Mouse (Mus musculus): ENCODE measurements at regions not wholly inside any gene's neighbourhood (a gene's known extent, or its start where the extent isn't known, plus 50 kb on each side); places are given as distances from the start of the nearest gene placed in this dataset.

DNA sequence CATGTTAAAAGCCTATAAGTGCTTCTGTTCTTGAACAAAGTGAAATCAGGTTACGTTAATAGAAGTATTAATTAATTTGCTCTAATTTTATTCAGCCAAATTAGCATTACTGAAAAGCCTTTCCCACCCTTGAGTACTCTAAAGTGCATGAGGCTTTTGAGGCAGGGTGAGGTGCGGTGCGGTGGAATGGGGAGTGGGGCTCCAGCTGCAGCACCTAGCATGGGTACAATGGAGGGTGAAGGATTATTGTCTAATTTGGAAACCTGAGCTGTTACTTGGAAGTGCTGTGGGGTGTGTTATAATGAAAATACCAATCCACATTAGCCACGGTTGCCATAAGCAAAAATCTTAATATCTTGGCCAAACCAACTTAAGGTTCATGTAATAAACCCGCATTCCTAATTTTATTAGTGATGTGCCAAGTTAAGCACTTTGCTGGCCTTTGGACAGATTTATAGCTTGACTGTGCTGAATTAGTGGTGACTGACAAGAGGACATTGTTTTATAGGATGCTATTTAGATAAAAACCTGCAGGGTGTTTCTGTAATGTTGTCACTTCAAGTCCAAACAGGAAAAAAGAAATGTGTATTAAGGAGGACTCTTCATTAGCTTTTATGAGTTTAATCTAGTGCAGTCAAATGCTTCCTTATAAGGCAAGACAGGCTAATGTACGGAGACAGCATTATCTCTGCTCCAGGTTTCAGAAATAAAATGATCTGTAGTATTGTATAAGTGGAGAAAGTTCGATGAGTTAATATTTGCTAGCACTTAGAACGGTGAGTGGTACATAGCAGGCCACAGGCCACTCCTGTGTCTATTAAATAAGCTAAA is 382.2 kb downstream of the Lmo4 start:
- DNase-seq (ENCODE audit: extremely low spot score in 1 of 2, low spot score in 2 of 2) = no peak
- H3K4me3 ChIP-seq = no peak overlapping the region
- TF ChIP-seq CTCF (IDR thresholded peaks at IDR 0.05) = no peak
- intact Hi-C loops (cut with DNase I) = no loop called here
- no peak overlapping the region for H3K27ac ChIP-seq

DNA sequence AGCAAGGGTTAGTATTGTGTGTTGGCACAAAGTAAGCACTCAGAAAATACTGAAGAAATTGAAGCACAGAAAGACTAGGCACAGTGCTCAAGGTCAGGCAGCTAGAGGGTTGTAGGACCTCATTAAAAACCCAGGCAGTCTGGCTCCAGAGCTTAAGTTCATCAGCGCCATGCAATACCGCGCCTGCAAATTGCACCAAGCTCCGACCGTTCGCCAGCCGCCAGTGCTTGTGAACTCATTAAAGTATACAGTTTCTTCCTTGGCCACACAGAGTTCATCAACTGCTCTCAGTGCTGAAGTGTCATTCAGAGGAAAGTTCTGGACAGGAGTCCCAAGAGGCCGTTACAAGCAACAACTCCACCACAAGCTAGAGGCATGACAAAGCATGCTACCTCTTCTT is 397.5 kb downstream of the Lmo4 start:
- no peak for TF ChIP-seq CTCF (IDR thresholded peaks at IDR 0.05)

DNA sequence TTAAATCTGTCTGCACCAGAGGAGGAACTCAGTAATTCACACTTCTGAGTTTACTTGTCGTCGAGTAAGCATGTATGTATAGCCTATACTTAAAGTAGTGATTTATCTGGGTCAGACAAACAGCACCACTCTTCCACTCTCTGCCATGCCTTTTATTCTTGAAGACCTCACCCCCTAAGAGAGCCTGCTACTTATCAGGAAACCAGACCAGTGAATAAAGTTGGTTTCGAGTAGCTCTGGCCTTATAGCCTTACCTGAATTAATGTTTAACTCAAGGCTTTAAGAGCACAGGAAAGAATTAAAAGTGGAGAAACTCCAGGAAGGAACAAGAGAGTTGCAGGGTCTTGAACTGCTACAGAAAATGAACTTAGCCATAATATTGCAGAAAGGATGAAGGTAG is 398.1 kb downstream of the Lmo4 start:
- intact Hi-C loops (cut with DNase I) = no loop called here
- TF ChIP-seq CTCF (IDR thresholded peaks at IDR 0.05) = no peak
- no peak for DNase-seq (ENCODE audit: extremely low spot score in 1 of 2, low spot score in 2 of 2)

More for the DNA sequence above, 397.5 kb downstream of the Lmo4 start:
- no peak overlapping the region for H3K27ac ChIP-seq
- intact Hi-C loops (cut with DNase I) = no loop called here
- H3K4me3 ChIP-seq = no peak overlapping the region
- DNase-seq (ENCODE audit: extremely low spot score in 1 of 2, low spot score in 2 of 2) = no peak

DNA sequence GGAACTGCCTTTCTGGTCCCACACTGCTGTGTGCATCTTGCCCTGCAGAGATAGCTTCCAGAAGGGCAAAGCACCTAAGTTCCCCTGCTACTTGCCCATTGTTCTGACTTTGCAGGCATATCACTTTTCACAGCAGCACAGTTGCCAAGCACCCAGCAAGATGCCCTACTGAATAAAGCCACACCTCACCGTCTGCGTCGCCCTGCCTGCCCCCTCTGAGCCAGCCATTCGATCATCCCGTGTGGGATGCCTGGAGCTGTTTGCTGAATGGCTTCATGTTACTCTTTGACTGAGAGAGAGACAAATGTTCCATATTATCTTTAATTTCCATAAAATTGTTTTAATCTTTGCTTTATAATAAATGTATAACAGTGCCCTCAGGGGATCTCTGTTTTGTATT is 407.2 kb downstream of the Lmo4 start:
- Histone ChIP-seq H3K27ac (no peak overlapping the region), H3K4me3 (no peak overlapping the region)
- no peak for DNase-seq (ENCODE audit: extremely low spot score in 1 of 2, low spot score in 2 of 2)
- intact Hi-C loops (cut with DNase I) = no loop called here
- TF ChIP-seq CTCF (IDR thresholded peaks at IDR 0.05) = no peak

More for the DNA sequence above, 398.1 kb downstream of the Lmo4 start:
- H3K27ac ChIP-seq = no peak overlapping the region
- H3K4me3 ChIP-seq = no peak overlapping the region

DNA sequence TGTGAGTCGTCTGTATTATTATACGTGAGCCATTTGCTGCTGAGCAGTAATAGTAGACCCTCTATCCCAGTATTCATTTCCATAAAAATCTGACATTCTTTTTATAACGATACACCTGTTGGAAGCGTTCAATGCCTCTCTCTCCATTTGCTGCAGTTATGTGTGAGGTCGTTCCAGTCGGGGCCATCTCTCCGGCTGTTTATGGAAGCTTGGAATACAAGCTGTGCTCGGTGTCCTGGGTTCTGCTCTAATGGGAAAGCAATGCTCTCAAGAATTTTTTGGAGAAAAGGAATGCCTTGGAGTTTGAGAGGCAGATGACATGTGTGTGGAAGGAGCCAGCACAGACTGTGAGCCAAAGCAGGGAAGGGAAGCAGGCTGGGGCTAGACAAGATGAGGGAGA is 414.1 kb downstream of the Lmo4 start:
- no peak overlapping the region for H3K27ac ChIP-seq
- TF ChIP-seq CTCF (IDR thresholded peaks at IDR 0.05) = no peak
- H3K4me3 ChIP-seq = no peak overlapping the region
- intact Hi-C loops (cut with DNase I) = no loop called here
- no peak for DNase-seq (ENCODE audit: extremely low spot score in 1 of 2, low spot score in 2 of 2)

DNA sequence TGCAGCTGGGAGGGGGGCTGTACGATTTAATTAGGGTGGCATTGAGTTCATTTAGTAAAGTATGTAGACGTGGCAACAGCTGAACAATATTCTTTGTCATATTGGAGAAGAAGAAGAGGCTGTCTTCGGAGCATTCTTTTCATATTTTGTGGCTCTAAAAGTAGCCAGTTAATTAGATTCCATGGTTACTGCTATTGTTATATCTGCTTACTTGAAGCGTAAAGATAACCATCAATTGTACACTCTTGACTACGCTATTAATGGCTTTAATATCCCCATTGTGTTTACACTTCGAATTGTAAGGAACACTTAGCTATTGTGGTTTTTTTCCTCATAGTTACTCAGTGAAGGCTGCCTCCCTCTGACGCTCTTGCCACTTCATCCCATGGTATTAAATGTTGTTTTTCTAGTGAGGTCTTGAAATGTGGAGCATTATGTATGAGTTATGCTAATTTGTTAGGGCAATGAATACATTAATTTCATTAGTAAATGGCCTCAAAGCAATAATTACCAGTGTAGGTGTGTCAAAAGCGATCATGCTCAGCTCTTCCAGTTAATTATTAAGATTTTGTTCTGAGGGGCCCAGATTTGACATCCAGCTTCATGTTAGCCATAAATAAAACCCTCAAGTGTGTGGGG is 415.0 kb downstream of the Lmo4 start:
- intact Hi-C loops (cut with DNase I) = no loop called here
- DNase-seq (ENCODE audit: extremely low spot score in 1 of 2, low spot score in 2 of 2) = no peak
- TF ChIP-seq CTCF (IDR thresholded peaks at IDR 0.05) = no peak
- Histone ChIP-seq H3K4me3 (no peak overlapping the region), H3K27ac (no peak overlapping the region)

DNA sequence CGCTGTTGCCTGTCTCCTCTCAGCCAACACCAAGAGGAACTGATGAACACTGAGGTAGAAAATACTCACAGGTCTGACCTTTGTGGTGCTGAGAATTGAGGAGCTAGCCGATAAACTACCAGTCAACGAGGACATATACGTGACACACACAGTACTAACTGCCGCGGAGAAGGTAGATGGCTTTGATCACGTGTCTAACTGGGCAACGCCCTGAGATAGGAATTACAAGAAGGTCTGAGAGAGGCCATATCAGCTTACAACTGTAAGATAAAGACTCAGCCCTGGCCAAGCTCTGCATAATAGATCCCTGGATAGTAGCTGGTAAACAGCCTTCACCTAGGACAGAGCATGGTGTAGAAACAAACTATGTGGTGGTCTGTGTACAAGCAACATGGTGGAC is 418.1 kb downstream of the Lmo4 start:
- H3K27ac ChIP-seq = no peak overlapping the region
- intact Hi-C loops (cut with DNase I) = no loop called here
- DNase-seq (ENCODE audit: extremely low spot score in 1 of 2, low spot score in 2 of 2) = no peak
- no peak for TF ChIP-seq CTCF (IDR thresholded peaks at IDR 0.05)
- no peak overlapping the region for H3K4me3 ChIP-seq

DNA sequence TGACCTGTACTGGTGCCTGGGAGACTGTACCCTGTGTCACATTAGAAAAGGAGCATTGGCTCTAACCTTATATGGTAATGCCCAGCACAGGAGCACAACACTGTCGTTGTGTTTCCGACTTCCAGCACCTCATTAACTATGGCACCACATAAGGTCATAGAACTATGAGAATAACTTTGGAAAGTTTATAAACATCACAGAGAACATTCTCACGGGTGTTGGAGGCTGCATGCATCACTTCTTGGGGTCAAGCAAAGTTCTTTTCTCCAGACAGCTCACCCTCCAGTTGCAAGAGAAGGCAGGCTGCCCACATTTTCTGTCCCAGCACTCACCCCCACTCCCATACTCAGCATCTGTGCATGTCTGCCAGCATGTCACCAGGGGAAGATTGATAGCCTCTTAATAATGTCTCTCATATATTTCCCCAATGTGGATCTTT is 420.6 kb downstream of the Lmo4 start:
- no peak for DNase-seq (ENCODE audit: extremely low spot score in 1 of 2, low spot score in 2 of 2)
- no peak for TF ChIP-seq CTCF (IDR thresholded peaks at IDR 0.05)
- Histone ChIP-seq H3K4me3 (no peak overlapping the region), H3K27ac (no peak overlapping the region)
- intact Hi-C loops (cut with DNase I) = no loop called here

DNA sequence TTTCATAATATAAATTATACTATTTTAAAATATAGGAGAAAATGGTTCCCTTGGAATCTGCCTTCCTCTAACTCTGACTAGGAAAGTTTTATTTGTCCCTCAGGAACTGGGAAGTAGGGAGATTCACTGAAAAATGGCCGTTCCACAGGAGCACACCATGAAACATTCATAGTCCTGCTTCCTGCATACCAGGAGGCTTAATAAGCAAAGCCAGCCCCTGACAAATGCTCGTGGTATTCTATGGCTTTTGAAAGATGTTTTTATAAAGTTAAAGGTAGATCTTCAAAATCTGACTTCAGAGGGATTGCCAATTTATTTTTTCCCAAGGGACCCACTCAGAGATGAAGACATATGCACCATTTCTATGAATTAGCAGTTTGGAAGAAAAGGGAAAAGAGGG is 426.9 kb downstream of the Lmo4 start:
- Histone ChIP-seq H3K4me3 (no peak overlapping the region), H3K27ac (no peak overlapping the region)
- no peak for TF ChIP-seq CTCF (IDR thresholded peaks at IDR 0.05)
- DNase-seq (ENCODE audit: extremely low spot score in 1 of 2, low spot score in 2 of 2) = no peak
- intact Hi-C loops (cut with DNase I) = no loop called here

DNA sequence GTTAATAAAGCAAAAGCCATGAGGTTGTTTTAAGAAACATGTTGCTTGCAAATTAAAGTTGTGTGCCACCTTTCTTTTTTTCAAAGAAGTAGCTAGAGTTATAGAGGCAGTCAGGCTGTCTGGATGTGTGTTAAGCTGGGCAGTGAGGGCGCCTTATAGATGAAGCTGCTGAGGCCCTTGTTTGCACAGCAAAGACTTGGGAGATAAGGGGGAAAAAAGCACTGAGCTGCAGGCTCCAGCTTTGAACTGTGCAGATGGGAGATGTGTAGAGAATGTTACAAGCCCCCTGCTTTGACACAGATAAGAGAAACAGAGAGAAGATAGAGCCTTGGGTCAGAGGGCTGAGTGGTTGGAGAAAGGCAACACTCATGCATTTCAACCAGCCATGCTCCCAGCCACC is 445.7 kb downstream of the Lmo4 start:
- no peak for DNase-seq (ENCODE audit: extremely low spot score in 1 of 2, low spot score in 2 of 2)
- intact Hi-C loops (cut with DNase I) = no loop called here
- H3K27ac ChIP-seq = no peak overlapping the region

DNA sequence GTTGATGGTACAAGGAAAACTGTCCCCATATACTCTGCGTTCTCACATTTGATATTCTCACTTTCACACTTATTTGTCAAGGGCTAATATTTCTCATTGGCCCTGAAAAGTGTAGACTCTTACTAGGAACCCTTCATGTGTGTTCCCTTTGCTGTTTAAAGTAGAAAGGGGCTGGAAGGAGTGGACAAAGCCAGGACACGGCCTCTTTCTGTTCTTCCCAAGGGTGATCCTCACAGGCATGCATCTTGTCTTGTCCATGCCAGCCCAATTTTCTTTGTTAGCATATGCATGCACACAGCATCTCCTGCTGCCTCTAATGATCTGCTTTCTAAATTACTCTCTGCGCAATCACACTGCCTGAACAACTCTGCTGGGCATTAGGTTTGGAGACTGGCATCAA is 451.8 kb downstream of the Lmo4 start:
- no peak for TF ChIP-seq CTCF (IDR thresholded peaks at IDR 0.05)
- DNase-seq (ENCODE audit: extremely low spot score in 1 of 2, low spot score in 2 of 2) = no peak
- no peak overlapping the region for H3K27ac ChIP-seq
- intact Hi-C loops (cut with DNase I) = no loop called here
- H3K4me3 ChIP-seq = no peak overlapping the region

More for the DNA sequence above, 445.7 kb downstream of the Lmo4 start:
- no peak overlapping the region for H3K4me3 ChIP-seq
- no peak for TF ChIP-seq CTCF (IDR thresholded peaks at IDR 0.05)

DNA sequence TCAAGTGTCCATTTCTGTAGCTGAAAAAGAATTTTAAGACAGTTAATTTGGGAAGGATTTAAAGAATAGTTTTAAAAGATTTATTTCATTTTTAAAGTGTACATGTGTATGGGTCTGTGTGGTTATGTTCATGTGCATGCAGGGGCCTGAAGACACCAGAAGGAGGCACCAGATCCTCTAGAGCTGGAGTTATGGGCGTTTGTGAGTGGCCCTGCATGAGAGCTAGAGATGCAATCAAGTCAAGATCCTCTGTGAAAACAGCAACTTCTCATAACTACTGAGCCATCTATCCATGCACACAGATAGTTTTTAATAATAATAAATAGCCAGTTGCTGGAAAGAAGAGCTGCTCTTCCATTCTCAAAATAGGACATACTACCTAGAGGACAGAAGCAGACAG is 452.4 kb downstream of the Lmo4 start:
- no peak for DNase-seq (ENCODE audit: extremely low spot score in 1 of 2, low spot score in 2 of 2)
- Histone ChIP-seq H3K27ac (no peak overlapping the region), H3K4me3 (no peak overlapping the region)
- no peak; the same call in 1 of the 2 replicates for TF ChIP-seq CTCF (IDR thresholded peaks at IDR 0.05)
- intact Hi-C loops (cut with DNase I) = no loop called here

DNA sequence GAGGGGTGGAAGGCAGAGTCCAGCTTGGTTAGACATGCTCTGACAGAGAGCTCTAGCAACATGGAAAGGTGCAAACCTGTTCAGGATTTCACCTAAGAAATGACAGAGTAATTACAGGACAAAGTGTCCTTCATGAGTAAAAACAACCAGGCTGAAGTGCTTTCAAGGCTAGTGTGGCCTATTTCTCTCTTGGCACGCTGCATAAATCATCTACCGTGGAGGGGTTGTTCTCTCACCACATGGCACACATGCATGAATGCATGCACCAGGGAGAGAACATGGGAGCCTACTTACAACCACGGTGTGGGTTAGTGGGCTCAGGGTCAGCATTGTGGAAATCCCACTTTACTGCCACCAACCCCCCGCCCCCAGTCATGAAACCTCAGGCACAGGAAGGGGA is 454.9 kb downstream of the Lmo4 start:
- intact Hi-C loops (cut with DNase I) = no loop called here
- Histone ChIP-seq H3K4me3 (no peak overlapping the region), H3K27ac (no peak overlapping the region)
- TF ChIP-seq CTCF (IDR thresholded peaks at IDR 0.05) = no peak
- no peak for DNase-seq (ENCODE audit: extremely low spot score in 1 of 2, low spot score in 2 of 2)

Data from left cerebral cortex, adult 2 months (tissue).